Comparison of ENCODE assay signal across 18 mouse cellular contexts in genomic region chr14:33358891-33359290, GRCm38 (mm10).
DNase-seq lines count a peak whose midpoint lies in the region; ATAC-seq and TF ChIP-seq lines count a peak whose summit lies in the region.
"Had no signal": no experiment of that assay in that cellular context is flagged by ENCODE, and none has a peak within 500 bp of the region (broad histone marks: within the 10 kb centered on the region; RNA-seq: fewer than 3 reads in every experiment).

No protein-coding gene starts in this region.

- 67% methylated on average over 8 of the region's 8 CpGs for WGBS in kidney, adult 2 months

- H3K27me3 ChIP-seq in kidney, adult 2 months (replicated peaks; ENCODE audit: control insufficient read depth, insufficient read depth, low read length), result no peaks in the 10 kb centered on the region
- no peaks in the 10 kb centered on the region for H3K27me3 ChIP-seq in Patski

- intact Hi-C loops in heart, postnatal 36 days (cut with DNase I), result no loop called here

- in situ Hi-C loops in Patski (cut with MboI; ENCODE audit: low pct_unique_long_range_greater_than_20kb), result no loop called here

- DNase-seq in kidney, adult 2 months, result peak; percentile 67
- no peak for DNase-seq in kidney, postnatal 4 days
- peak; percentile 44 for DNase-seq in Patski (ENCODE audit: low read depth, low spot score)
- DNase-seq in adrenal gland, postnatal 25 days, result peak; percentile 67
- DNase-seq in kidney, postnatal 36 days, result peak; percentile 59 to 68
- DNase-seq in heart, postnatal 36 days, result no peak
- DNase-seq in urinary bladder, postnatal 25 days (ENCODE audit: low spot score), result no peak
- DNase-seq: cerebellum, adult 8-10 months; gastrocnemius, adult 2 months; heart, adult 18-20 months; heart, postnatal 4 days; liver, postnatal 0 days; thymus, adult 2 months had no signal

- no peaks in the 10 kb centered on the region for H3K36me3 ChIP-seq in kidney, adult 2 months (ENCODE audit: control insufficient read depth, insufficient read depth, low read length)
- H3K36me3 ChIP-seq: forebrain, embryonic 12.5 days; limb, embryonic 10.5 days had no signal

- no peaks in the 10 kb centered on the region for H3K4me1 ChIP-seq in kidney, adult 2 months (ENCODE audit: control insufficient read depth, insufficient read depth, low read length)

- no peak overlapping the region for H3K4me3 ChIP-seq in kidney, adult 2 months (ENCODE audit: insufficient read depth, low read depth, low read length)
- H3K4me3 ChIP-seq: forebrain, embryonic 12.5 days; gastrocnemius, adult 2 months; left cerebral cortex, adult 2 months; limb, embryonic 10.5 days had no signal

- no peak for TF ChIP-seq CTCF in kidney, adult 2 months (conservative IDR thresholded peaks at IDR 0.05; ENCODE audit: insufficient read depth, insufficient read length, low read depth, low read length)
- no peak for TF ChIP-seq CTCF in Patski (IDR thresholded peaks at IDR 0.05)

- no peak for TF ChIP-seq POLR2A in kidney, adult 2 months (IDR thresholded peaks at IDR 0.05; ENCODE audit: low read depth, low read length)

- POLR2A ChIA-PET in Patski (lab: Charles Lee), result interaction anchor here (1.0 kb wide), 1 partner anchor 12 kb away, joined by 4 read pairs; no protein-coding TSS in a partner anchor

- CTCF ChIA-PET in Patski (lab: Charles Lee), result interaction anchor here (0.6 to 1.1 kb wide), 3 partner anchors 12 to 144 kb away, joined by 3 to 4 read pairs (median 3); no protein-coding TSS in a partner anchor

- no peak overlapping the region for H3K27ac ChIP-seq in kidney, adult 2 months (ENCODE audit: insufficient read depth, low read depth, low read length)
- H3K27ac ChIP-seq: forebrain, embryonic 12.5 days; gastrocnemius, adult 2 months; left cerebral cortex, adult 2 months; limb, embryonic 10.5 days had no signal

- ATAC-seq in Patski, result peak; percentile 81
- ATAC-seq: hindbrain, embryonic 16.5 days; intestine, embryonic 16.5 days; liver, postnatal 0 days had no signal

Comparison
In these comparisons a context has a peak if more than half of its experiments do, and no peak if none do; other contexts are left out.
1. DNase-seq: peak in kidney, adult 2 months (single experiment), Patski (single experiment), adrenal gland, postnatal 25 days (single experiment) and kidney, postnatal 36 days (2 of 2); none in kidney, postnatal 4 days (0 of 2), heart, postnatal 36 days (0 of 2) and urinary bladder, postnatal 25 days (single experiment).